Mouse (Mus musculus): ENCODE data around the gene Mmp3. TPM values are rescaled to one million over a fixed set of nuclear protein-coding genes. Genes with fewer than 3 reads are reported as not detected.
"Not testable (repeated sequence)": the region's sequence is repeated elsewhere in the genome, so short reads cannot be mapped to it uniquely, and the experiment has no call there.

Gene Mmp3
- total RNA-seq (2021), result not detected
- long read RNA-seq, experiment 1, result 0 reads
- long read RNA-seq, experiment 2, result 0 reads

DNA sequence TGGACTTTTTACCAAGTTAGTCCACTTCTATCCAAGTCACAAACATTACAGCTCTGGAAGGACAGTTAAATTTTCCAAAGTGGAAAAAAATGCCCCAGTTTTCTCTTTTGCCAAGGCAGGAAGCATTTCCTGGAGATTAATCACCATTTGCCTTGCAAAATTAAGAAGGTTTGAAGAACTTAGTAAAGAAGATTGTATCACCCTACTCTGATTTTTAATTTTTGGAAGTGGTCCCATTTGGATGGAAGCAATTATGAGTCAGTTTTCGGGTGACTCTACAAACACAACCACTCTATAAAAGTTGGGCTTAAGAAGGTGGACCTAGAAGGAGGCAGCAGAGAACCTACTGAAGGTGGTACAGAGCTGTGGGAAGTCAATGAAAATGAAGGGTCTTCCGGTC lies at the start of gene Mmp3:
Gene Mmp3, plus strand, starts transcription at position 301 of the 400 bp plus-strand sequence.
- no peak for DNase-seq (ENCODE audit: low spot score in 2 of 2)

- DNase-seq (ENCODE audit: low spot score in 2 of 2), result not testable (repeated sequence)
Observed at GRCm38 (mm10) chr9:7396556-7396955, 49.1 kb upstream of the Mmp3 start.

DNA sequence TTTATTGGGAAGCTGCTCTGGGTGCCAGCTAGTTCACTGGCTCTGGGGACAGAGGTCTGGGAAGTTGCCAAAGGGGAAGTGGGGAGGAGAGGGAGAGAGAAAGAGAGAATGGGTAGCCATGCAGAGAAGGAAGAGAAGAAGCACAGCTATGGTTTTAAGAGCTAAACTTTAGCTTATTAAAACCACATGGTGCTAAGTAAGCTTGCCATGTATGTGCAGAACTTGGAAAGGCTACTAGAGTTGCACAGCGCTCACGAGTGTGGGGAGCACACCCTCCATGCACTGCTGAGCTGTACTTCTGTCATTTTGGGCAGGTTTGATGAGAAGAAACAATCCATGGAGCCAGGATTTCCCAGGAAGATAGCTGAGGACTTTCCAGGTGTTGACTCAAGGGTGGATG lies 7.7 kb downstream of the Mmp3 start:
- DNase-seq (ENCODE audit: low spot score in 2 of 2), result no peak

DNA sequence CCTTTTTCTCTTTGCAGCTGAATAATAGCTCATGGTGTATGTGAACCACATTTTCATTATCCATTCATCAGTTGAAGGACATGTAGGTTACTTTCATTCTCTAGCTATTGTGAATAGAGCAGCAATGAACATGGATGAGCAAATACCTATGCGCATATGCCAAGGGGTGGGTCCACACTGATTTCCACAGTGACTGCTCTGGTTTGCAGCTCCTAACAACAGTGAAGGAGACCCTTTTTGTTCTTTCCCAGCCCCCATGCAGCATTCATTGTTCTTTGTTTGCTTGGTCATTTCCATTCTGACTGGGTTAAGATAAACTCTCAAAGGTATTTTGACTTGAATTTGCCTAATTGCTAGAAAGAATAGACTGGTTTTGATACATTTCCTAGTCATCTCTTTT lies 24.6 kb downstream of the Mmp3 start:
- no peak for DNase-seq (ENCODE audit: low spot score in 2 of 2)

DNA sequence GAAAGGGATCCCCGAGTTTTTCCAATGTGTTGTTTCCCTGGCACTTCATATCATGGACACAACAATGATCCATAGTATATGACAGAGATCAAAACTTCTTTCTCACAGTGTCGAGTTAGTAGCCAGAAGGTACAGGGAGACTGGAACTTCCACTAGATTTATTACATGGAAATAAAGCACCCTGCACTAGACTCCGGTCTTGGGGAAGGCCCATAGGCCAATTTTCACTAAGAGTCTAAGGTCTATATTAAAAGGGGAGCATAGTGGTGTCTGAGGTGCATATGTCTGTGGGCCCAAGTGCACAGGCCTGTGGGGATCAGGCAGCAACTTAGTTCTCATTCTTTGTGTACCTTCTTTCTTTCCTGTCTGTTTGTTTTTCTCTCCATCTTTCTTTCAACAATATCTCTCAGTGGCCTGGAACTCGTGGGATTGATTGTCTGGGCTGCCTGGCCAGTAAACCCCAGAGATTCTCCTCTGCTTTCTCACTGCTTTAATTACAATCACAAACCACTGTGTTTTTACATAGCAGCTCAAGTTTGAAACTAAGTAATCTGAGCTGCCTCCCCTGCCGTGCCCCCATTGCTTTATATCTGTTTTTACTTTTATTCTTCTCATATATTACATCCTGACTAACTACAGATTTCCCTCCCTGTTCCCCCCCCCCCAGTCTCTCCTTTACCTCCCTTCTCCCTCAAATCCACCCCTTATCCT lies 38.2 kb downstream of the Mmp3 start:
- no peak for DNase-seq (ENCODE audit: low spot score in 2 of 2)

- DNase-seq (ENCODE audit: low spot score in 2 of 2), result no peak
Observed at GRCm38 (mm10) chr9:7501138-7501537, 55.5 kb downstream of the Mmp3 start.

- no peak for DNase-seq (ENCODE audit: low spot score in 2 of 2)
Observed at GRCm38 (mm10) chr9:7502051-7502450, 56.4 kb downstream of the Mmp3 start, which contains the start of gene Mmp10. Gene Mmp10 (plus strand): TSS chr9:7502352.

Other genes with a start within 250 kb of the Mmp3 start
- gene Mmp13, start 173.3 kb upstream of the Mmp3 start, total RNA-seq (2021), result not detected
- not detected for gene Mmp12, start 101.4 kb upstream of the Mmp3 start, total RNA-seq (2021)
- not detected for gene Mmp1b, start 57.8 kb upstream of the Mmp3 start, total RNA-seq (2021)
- gene Mmp10, start 56.5 kb downstream of the Mmp3 start, total RNA-seq (2021), result not detected
- gene Mmp8, start 112.6 kb downstream of the Mmp3 start, total RNA-seq (2021), result not detected
- gene Mmp27, start 125.6 kb downstream of the Mmp3 start, total RNA-seq (2021), result not detected
- gene Mmp20, start 182.4 kb downstream of the Mmp3 start, total RNA-seq (2021), result not detected
- not detected for gene Mmp7, start 246.3 kb downstream of the Mmp3 start, total RNA-seq (2021)

Measured in layer of hippocampus, postnatal 14 days (tissue).